Mouse (Mus musculus): ENCODE results near the gene Kifc3. TPM values are rescaled to one million over a fixed set of nuclear protein-coding genes. Genes with fewer than 3 reads are reported as not detected.

The Kifc3 gene
- polyA plus RNA-seq, 1 experiment from 2014 or later: 7.8 TPM

- Histone ChIP-seq H3K4me1 (replicated peaks; ENCODE audit: control insufficient read depth, insufficient read depth, low read length) (peaks cover 2% of the 10 kb centered on the region; the same call in 1 of the 2 replicates), H3K27me3 (replicated peaks; ENCODE audit: control insufficient read depth, insufficient read depth, low read length) (no peaks in the 10 kb centered on the region), H3K4me3 (ENCODE audit: low read depth, low read length) (no peak overlapping the region), H3K9me3 (ENCODE audit: control insufficient read depth, low read length) (no peaks in the 10 kb centered on the region), H3K9ac (ENCODE audit: low read depth, low read length) (no peak overlapping the region), H3K27ac (ENCODE audit: low read depth, low read length) (no peak overlapping the region), H3K36me3 (ENCODE audit: control insufficient read depth, insufficient read depth, low read length) (no peaks in the 10 kb centered on the region), H3K4me2 (no peak overlapping the region)
- WGBS: 74% methylated on average over 3 of the region's 3 CpGs
- ATAC-seq (replicated peaks; ENCODE audit: low FRiP score) (no peak), DNase-seq (ENCODE audit: low spot score) (no peak)
These were observed 45.5 kb downstream of the Kifc3 start for GRCm38 (mm10) chr8:95157145-95157544.

GRCm38 (mm10) chr8:95156108-95156507 lies 46.5 kb downstream of the Kifc3 start:
- H3K9ac ChIP-seq (ENCODE audit: low read depth, low read length): no peak overlapping the region
- no peaks in the 10 kb centered on the region for H3K27me3 ChIP-seq (replicated peaks; ENCODE audit: control insufficient read depth, insufficient read depth, low read length)
- H3K36me3 ChIP-seq (ENCODE audit: control insufficient read depth, insufficient read depth, low read length): no peaks in the 10 kb centered on the region
- no peak for ATAC-seq (replicated peaks; ENCODE audit: low FRiP score)
- DNase-seq (ENCODE audit: low spot score): no peak
- H3K4me2 ChIP-seq: no peak overlapping the region
- WGBS: 54% methylated on average over 6 of the region's 6 CpGs
- H3K27ac ChIP-seq (ENCODE audit: low read depth, low read length): no peak overlapping the region
- H3K9me3 ChIP-seq (ENCODE audit: control insufficient read depth, low read length): no peaks in the 10 kb centered on the region
- no peak overlapping the region for H3K4me3 ChIP-seq (ENCODE audit: low read depth, low read length)
- H3K4me1 ChIP-seq (replicated peaks; ENCODE audit: control insufficient read depth, insufficient read depth, low read length): peaks cover 2% of the 10 kb centered on the region; the same call in 1 of the 2 replicates

DNA sequence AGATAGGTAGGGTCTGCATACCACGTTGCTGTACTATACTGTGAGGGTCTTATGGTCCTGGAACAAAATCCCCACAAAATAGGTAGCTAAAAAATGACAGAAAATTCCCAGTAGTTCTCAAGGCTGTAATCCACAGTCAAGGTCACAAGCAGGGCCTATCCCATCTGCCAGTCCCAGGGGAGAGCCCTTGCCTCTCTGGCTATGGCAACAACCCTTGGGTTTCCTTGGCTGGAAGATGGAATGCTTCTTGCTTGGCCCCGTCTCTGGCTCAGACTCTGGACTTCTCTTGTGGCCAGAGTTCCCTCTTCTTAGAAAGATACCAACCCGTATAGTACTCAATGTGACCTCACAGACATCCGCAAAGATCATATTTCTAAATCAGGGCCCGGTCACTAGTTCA lies 47.3 kb downstream of the Kifc3 start:
- Histone ChIP-seq H3K4me1 (replicated peaks; ENCODE audit: control insufficient read depth, insufficient read depth, low read length) (peaks cover 2% of the 10 kb centered on the region; the same call in 1 of the 2 replicates), H3K36me3 (ENCODE audit: control insufficient read depth, insufficient read depth, low read length) (no peaks in the 10 kb centered on the region), H3K27me3 (replicated peaks; ENCODE audit: control insufficient read depth, insufficient read depth, low read length) (no peaks in the 10 kb centered on the region), H3K4me2 (no peak overlapping the region), H3K4me3 (ENCODE audit: low read depth, low read length) (no peak overlapping the region), H3K27ac (ENCODE audit: low read depth, low read length) (no peak overlapping the region), H3K9me3 (ENCODE audit: control insufficient read depth, low read length) (no peaks in the 10 kb centered on the region), H3K9ac (ENCODE audit: low read depth, low read length) (no peak overlapping the region)
- WGBS: 85% methylated on average over 5 of the region's 5 CpGs
- no peak for ATAC-seq (replicated peaks; ENCODE audit: low FRiP score)
- no peak for DNase-seq (ENCODE audit: low spot score)

GRCm38 (mm10) chr8:95154654-95155053 lies 48.0 kb downstream of the Kifc3 start:
- H3K4me2 ChIP-seq: no peak overlapping the region
- no peaks in the 10 kb centered on the region for H3K9me3 ChIP-seq (ENCODE audit: control insufficient read depth, low read length)
- WGBS: 50% methylated on average over 6 of the region's 6 CpGs
- H3K4me3 ChIP-seq (ENCODE audit: low read depth, low read length): no peak overlapping the region
- DNase-seq (ENCODE audit: low spot score) (no peak), ATAC-seq (replicated peaks; ENCODE audit: low FRiP score) (no peak)
- peaks cover 2% of the 10 kb centered on the region; the same call in 1 of the 2 replicates for H3K4me1 ChIP-seq (replicated peaks; ENCODE audit: control insufficient read depth, insufficient read depth, low read length)
- no peaks in the 10 kb centered on the region for H3K36me3 ChIP-seq (ENCODE audit: control insufficient read depth, insufficient read depth, low read length)
- no peaks in the 10 kb centered on the region for H3K27me3 ChIP-seq (replicated peaks; ENCODE audit: control insufficient read depth, insufficient read depth, low read length)
- H3K27ac ChIP-seq (ENCODE audit: low read depth, low read length): no peak overlapping the region
- H3K9ac ChIP-seq (ENCODE audit: low read depth, low read length): no peak overlapping the region

DNA sequence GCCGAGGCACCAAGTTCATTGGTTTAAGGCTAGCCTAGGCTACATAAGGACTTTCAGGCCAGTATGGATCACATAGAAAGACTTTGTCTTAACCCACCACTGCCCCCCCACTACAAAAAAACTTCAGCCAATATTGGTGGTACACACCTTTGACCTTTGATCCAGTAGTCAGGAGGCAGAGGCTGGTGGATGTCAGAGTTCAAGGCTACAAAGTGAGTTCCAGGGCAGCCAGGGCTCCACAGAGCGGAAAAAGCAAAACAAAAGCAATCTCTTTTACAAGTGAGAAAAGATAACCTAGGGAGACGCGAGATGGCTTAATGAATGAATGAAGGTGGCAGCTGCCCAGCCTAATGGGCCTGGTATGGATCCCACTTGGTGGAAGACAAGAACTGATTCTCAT lies 48.6 kb downstream of the Kifc3 start:
- Histone ChIP-seq H3K36me3 (ENCODE audit: control insufficient read depth, insufficient read depth, low read length) (no peaks in the 10 kb centered on the region), H3K27me3 (replicated peaks; ENCODE audit: control insufficient read depth, insufficient read depth, low read length) (no peaks in the 10 kb centered on the region), H3K4me2 (no peak overlapping the region), H3K9me3 (ENCODE audit: control insufficient read depth, low read length) (no peaks in the 10 kb centered on the region), H3K4me3 (ENCODE audit: low read depth, low read length) (no peak overlapping the region), H3K9ac (ENCODE audit: low read depth, low read length) (no peak overlapping the region), H3K4me1 (replicated peaks; ENCODE audit: control insufficient read depth, insufficient read depth, low read length) (peaks cover 5% of the 10 kb centered on the region; the same call in 1 of the 2 replicates), H3K27ac (ENCODE audit: low read depth, low read length) (no peak overlapping the region)
- no peak for DNase-seq (ENCODE audit: low spot score)
- 55% methylated on average over 4 of the region's 4 CpGs for WGBS
- ATAC-seq (replicated peaks; ENCODE audit: low FRiP score): no peak

DNA sequence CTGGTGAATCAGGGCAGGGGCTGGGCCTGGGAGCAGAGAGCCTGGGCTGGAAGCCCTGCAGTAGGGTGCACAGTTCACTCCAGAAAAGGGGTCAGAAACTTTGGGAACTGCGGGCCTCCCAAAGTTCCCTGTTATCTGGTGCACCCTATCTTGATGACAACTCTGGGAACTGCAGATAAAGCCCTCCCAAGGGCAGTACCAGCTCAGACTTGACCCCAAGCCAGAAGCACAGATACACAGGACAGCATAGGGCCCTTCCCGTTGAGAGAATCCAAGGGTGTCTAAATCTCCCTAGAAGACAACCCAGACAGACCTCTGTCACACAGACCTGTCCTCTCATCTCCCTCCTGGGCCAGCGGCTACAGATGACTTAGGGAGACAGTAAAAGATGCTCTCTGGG lies 52.0 kb downstream of the Kifc3 start:
- no peaks in the 10 kb centered on the region for H3K36me3 ChIP-seq (ENCODE audit: control insufficient read depth, insufficient read depth, low read length)
- H3K27me3 ChIP-seq (replicated peaks; ENCODE audit: control insufficient read depth, insufficient read depth, low read length): no peaks in the 10 kb centered on the region
- DNase-seq (ENCODE audit: low spot score) (no peak), ATAC-seq (replicated peaks; ENCODE audit: low FRiP score) (no peak)
- H3K27ac ChIP-seq (ENCODE audit: low read depth, low read length): no peak overlapping the region
- 70% methylated on average over 3 of the region's 3 CpGs for WGBS
- peaks cover 5% of the 10 kb centered on the region; the same call in 1 of the 2 replicates for H3K4me1 ChIP-seq (replicated peaks; ENCODE audit: control insufficient read depth, insufficient read depth, low read length)
- H3K9me3 ChIP-seq (ENCODE audit: control insufficient read depth, low read length): no peaks in the 10 kb centered on the region
- no peak overlapping the region for H3K4me2 ChIP-seq
- H3K4me3 ChIP-seq (ENCODE audit: low read depth, low read length): no peak overlapping the region
- no peak overlapping the region for H3K9ac ChIP-seq (ENCODE audit: low read depth, low read length)

- DNase-seq (ENCODE audit: low spot score) (no peak), ATAC-seq (replicated peaks; ENCODE audit: low FRiP score) (no peak)
- Histone ChIP-seq H3K27me3 (replicated peaks; ENCODE audit: control insufficient read depth, insufficient read depth, low read length) (no peaks in the 10 kb centered on the region), H3K27ac (ENCODE audit: low read depth, low read length) (no peak overlapping the region), H3K4me1 (replicated peaks; ENCODE audit: control insufficient read depth, insufficient read depth, low read length) (peaks cover 3% of the 10 kb centered on the region; the same call in 1 of the 2 replicates), H3K9me3 (ENCODE audit: control insufficient read depth, low read length) (no peaks in the 10 kb centered on the region), H3K36me3 (ENCODE audit: control insufficient read depth, insufficient read depth, low read length) (no peaks in the 10 kb centered on the region), H3K4me2 (no peak overlapping the region), H3K9ac (ENCODE audit: low read depth, low read length) (no peak overlapping the region), H3K4me3 (ENCODE audit: low read depth, low read length) (no peak overlapping the region)
- WGBS: 27% methylated on average over 10 of the region's 10 CpGs
These were observed 53.2 kb downstream of the Kifc3 start for GRCm38 (mm10) chr8:95149426-95149825.

DNA sequence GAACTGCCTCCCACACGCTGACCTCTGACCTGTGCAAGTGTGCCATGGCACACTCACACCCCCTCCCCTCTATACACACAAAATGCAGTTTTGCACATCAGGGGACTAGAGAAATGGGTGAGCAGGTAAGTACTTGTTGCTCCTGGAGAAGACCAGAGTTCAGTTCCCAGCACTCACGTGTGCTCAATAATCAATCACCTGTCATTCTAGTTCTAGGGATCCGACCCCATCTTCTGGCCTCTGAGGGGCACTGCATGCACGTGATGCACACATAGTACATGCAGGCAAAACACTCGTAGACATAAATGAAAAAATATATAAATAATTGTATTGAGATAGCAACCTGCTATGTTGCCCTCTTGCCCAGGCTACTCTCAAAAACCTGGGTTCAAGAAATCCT lies 55.8 kb downstream of the Kifc3 start:
- H3K36me3 ChIP-seq (ENCODE audit: control insufficient read depth, insufficient read depth, low read length): no peaks in the 10 kb centered on the region
- ATAC-seq (replicated peaks; ENCODE audit: low FRiP score): no peak
- WGBS: 81% methylated on average over 5 of the region's 5 CpGs

GRCm38 (mm10) chr8:95146044-95146745 lies 56.4 kb downstream of the Kifc3 start:
- no peak overlapping the region for H3K9ac ChIP-seq (ENCODE audit: low read depth, low read length)
- H3K4me1 ChIP-seq (replicated peaks; ENCODE audit: control insufficient read depth, insufficient read depth, low read length): peaks cover 16% of the 10 kb centered on the region
- no peak overlapping the region for H3K27ac ChIP-seq (ENCODE audit: low read depth, low read length)
- H3K27me3 ChIP-seq (replicated peaks; ENCODE audit: control insufficient read depth, insufficient read depth, low read length): peaks cover 15% of the 10 kb centered on the region
- no peak overlapping the region for H3K4me3 ChIP-seq (ENCODE audit: low read depth, low read length)
- H3K9me3 ChIP-seq (ENCODE audit: control insufficient read depth, low read length): no peaks in the 10 kb centered on the region
- WGBS: 70% methylated on average over 2 of the region's 2 CpGs
- no peak for DNase-seq (ENCODE audit: low spot score)
- no peak for ATAC-seq (replicated peaks; ENCODE audit: low FRiP score)
- H3K36me3 ChIP-seq (ENCODE audit: control insufficient read depth, insufficient read depth, low read length): no peaks in the 10 kb centered on the region
- no peak overlapping the region for H3K4me2 ChIP-seq

More for the DNA sequence above, 55.8 kb downstream of the Kifc3 start:
- no peak overlapping the region for H3K4me3 ChIP-seq (ENCODE audit: low read depth, low read length)
- no peak overlapping the region for H3K27ac ChIP-seq (ENCODE audit: low read depth, low read length)
- no peaks in the 10 kb centered on the region for H3K9me3 ChIP-seq (ENCODE audit: control insufficient read depth, low read length)
- H3K4me2 ChIP-seq: no peak overlapping the region
- no peak overlapping the region for H3K9ac ChIP-seq (ENCODE audit: low read depth, low read length)
- peaks cover 10% of the 10 kb centered on the region for H3K4me1 ChIP-seq (replicated peaks; ENCODE audit: control insufficient read depth, insufficient read depth, low read length)
- no peak for DNase-seq (ENCODE audit: low spot score)
- H3K27me3 ChIP-seq (replicated peaks; ENCODE audit: control insufficient read depth, insufficient read depth, low read length): peaks cover 10% of the 10 kb centered on the region
